Mouse (Mus musculus): ENCODE measurements at regions not wholly inside any gene's neighbourhood (a gene's known extent, or its start where the extent isn't known, plus 50 kb on each side); places are given as distances from the start of the nearest gene placed in this dataset.

DNA sequence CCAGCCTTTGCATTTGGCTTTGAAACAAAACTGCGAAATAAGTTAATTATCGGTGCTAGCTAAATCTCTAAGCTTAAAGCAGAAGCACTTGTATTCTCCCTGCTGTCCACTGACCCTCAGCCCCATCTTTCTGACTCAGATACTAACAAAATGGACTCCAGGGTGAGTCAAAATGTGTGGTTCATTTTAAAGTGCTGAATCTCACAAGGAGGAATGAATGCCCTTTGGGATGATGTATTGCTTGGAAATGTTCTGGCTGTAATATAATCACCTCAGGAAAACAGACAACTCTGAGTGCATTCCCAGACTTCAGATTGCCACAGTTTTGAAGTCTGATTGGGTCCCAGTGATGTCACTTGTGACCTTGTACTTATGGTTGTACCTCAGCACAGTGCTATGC lies 81.9 kb upstream of the Ankrd50 start:
- Histone ChIP-seq H3K9ac (ENCODE audit: low read length) (no peak overlapping the region), H3K4me1 (ENCODE audit: control insufficient read depth, insufficient read depth, low read length) (peaks cover 2% of the 10 kb centered on the region; the same call in 1 of the 2 replicates), H3K9me3 (ENCODE audit: control insufficient read depth, low read length) (no peaks in the 10 kb centered on the region), H3K36me3 (ENCODE audit: control insufficient read depth, insufficient read depth, low read length) (no peaks in the 10 kb centered on the region), H3K27me3 (ENCODE audit: control insufficient read depth, insufficient read depth, low read length) (no peaks in the 10 kb centered on the region), H3K27ac (ENCODE audit: low read depth, low read length) (no peak overlapping the region), H3K4me2 (ENCODE audit: low read depth) (no peak overlapping the region), H3K4me3 (ENCODE audit: low read depth, low read length) (no peak overlapping the region)
- DNase-seq (ENCODE audit: low spot score): no peak
- ATAC-seq (ENCODE audit: insufficient read depth, low FRiP score, low TSS enrichment): no peak
- WGBS: 93% methylated on average over 2 of the region's 2 CpGs

DNA sequence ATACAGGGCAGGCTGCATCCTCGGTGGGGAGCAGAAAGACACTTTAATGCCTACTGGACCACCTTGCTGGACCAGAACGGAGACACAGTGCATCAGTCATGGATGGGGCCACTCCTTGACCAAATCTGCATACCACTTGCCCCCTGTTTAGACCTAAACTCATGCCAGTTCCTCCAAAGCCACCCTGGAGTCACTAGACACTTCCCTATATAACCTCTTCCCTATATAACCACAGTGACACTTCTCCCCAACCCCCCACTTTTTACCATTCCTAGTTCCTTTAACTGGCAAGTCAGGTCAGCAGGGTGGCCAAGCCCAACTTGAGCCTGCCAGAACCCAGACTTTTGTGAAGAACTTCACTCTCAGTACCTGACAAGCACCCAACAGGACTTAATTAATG lies 80.2 kb upstream of the Ankrd50 start:
- Histone ChIP-seq H3K9ac (ENCODE audit: low read length) (no peak overlapping the region), H3K4me1 (ENCODE audit: control insufficient read depth, insufficient read depth, low read length) (peaks cover 2% of the 10 kb centered on the region; the same call in 1 of the 2 replicates), H3K27me3 (ENCODE audit: control insufficient read depth, insufficient read depth, low read length) (no peaks in the 10 kb centered on the region), H3K27ac (ENCODE audit: low read depth, low read length) (no peak overlapping the region), H3K36me3 (ENCODE audit: control insufficient read depth, insufficient read depth, low read length) (no peaks in the 10 kb centered on the region), H3K4me2 (ENCODE audit: low read depth) (no peak overlapping the region), H3K9me3 (ENCODE audit: control insufficient read depth, low read length) (no peaks in the 10 kb centered on the region), H3K4me3 (ENCODE audit: low read depth, low read length) (no peak overlapping the region)
- WGBS: 40% methylated on average over 2 of the region's 2 CpGs
- DNase-seq (ENCODE audit: low spot score): no peak
- ATAC-seq (ENCODE audit: insufficient read depth, low FRiP score, low TSS enrichment): no peak

DNA sequence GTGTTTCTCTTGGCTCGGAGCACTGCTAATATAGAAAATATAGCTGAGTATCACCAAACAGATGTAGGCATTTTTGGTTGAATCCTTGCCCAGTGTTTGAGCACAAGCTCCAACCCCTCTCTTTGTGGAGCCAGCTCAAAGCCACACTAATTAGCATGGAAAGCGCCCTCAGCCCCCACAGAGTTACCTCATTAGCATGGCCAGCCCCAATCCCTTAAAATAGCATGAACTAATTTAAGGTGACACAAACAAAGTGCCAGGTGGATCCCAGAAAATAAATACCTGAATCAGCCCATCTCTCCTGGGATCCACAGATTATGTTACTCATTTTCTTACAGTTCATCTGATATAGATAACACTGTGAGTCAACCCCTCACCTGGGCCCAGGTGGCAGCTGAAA lies 79.7 kb upstream of the Ankrd50 start:
- no peaks in the 10 kb centered on the region for H3K36me3 ChIP-seq (ENCODE audit: control insufficient read depth, insufficient read depth, low read length)
- H3K27me3 ChIP-seq (ENCODE audit: control insufficient read depth, insufficient read depth, low read length): no peaks in the 10 kb centered on the region
- ATAC-seq (ENCODE audit: insufficient read depth, low FRiP score, low TSS enrichment) (no peak), DNase-seq (ENCODE audit: low spot score) (no peak)
- H3K4me1 ChIP-seq (ENCODE audit: control insufficient read depth, insufficient read depth, low read length): peaks cover 2% of the 10 kb centered on the region; the same call in 1 of the 2 replicates
- H3K9ac ChIP-seq (ENCODE audit: low read length): no peak overlapping the region
- H3K4me3 ChIP-seq (ENCODE audit: low read depth, low read length): no peak overlapping the region
- H3K27ac ChIP-seq (ENCODE audit: low read depth, low read length): no peak overlapping the region
- H3K4me2 ChIP-seq (ENCODE audit: low read depth): no peak overlapping the region
- WGBS: 37% methylated on average over 2 of the region's 2 CpGs
- H3K9me3 ChIP-seq (ENCODE audit: control insufficient read depth, low read length): no peaks in the 10 kb centered on the region

DNA sequence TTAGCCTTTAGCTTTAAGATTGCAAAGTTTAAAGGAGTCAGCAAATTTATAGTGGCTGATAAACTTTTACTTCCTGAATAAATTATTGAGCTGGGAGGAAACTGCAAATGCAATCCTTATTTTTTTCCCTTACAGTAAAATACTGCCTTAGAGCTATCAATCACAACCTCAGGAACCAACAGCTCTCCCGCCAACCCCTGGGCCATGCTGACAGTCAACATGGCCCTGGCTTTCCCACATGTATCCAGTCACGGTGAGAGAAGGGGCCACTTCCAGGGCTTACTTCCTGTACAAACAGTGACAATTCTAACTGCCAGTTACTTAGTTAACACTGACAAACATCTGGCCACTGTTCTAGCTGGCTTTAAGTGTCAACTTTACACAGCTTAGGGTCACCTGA lies 76.5 kb upstream of the Ankrd50 start:
- no peak overlapping the region for H3K27ac ChIP-seq (ENCODE audit: low read depth, low read length)
- DNase-seq (ENCODE audit: low spot score) (no peak), ATAC-seq (ENCODE audit: insufficient read depth, low FRiP score, low TSS enrichment) (no peak)
- no peak overlapping the region for H3K9ac ChIP-seq (ENCODE audit: low read length)
- H3K4me3 ChIP-seq (ENCODE audit: low read depth, low read length): no peak overlapping the region
- no peak overlapping the region for H3K4me2 ChIP-seq (ENCODE audit: low read depth)
- H3K9me3 ChIP-seq (ENCODE audit: control insufficient read depth, low read length): no peaks in the 10 kb centered on the region
- H3K27me3 ChIP-seq (ENCODE audit: control insufficient read depth, insufficient read depth, low read length): no peaks in the 10 kb centered on the region
- H3K4me1 ChIP-seq (ENCODE audit: control insufficient read depth, insufficient read depth, low read length): no peaks in the 10 kb centered on the region
- H3K36me3 ChIP-seq (ENCODE audit: control insufficient read depth, insufficient read depth, low read length): no peaks in the 10 kb centered on the region
- 55% methylated on average over 2 of the region's 2 CpGs for WGBS

DNA sequence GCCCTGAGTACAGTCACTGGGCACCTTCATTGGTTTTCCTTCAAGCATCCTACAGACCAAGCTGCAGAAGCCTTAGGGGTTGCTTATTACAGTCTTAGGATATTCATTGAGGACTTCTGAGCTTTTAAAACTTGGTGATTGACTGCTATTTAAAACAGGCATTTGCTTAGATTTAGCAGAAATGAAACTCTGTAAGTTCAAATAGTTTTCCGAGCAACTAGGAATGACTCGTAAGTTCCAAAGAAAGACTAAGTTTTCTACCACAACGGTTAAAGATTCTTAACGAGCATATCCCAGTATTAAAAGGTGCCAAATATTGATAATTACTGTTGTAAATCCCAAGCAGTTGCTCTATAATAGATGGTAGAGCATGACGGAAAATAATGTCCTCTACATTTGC lies 71.3 kb upstream of the Ankrd50 start:
- no peak for ATAC-seq (ENCODE audit: insufficient read depth, low FRiP score, low TSS enrichment)
- no peaks in the 10 kb centered on the region for H3K27me3 ChIP-seq (ENCODE audit: control insufficient read depth, insufficient read depth, low read length)
- no peak for DNase-seq (ENCODE audit: low spot score)
- no peak overlapping the region for H3K4me3 ChIP-seq (ENCODE audit: low read depth, low read length)
- no peaks in the 10 kb centered on the region for H3K36me3 ChIP-seq (ENCODE audit: control insufficient read depth, insufficient read depth, low read length)
- H3K27ac ChIP-seq (ENCODE audit: low read depth, low read length): no peak overlapping the region
- no peak overlapping the region for H3K9ac ChIP-seq (ENCODE audit: low read length)
- WGBS: 95% methylated on average over 5 of the region's 5 CpGs
- no peak overlapping the region for H3K4me2 ChIP-seq (ENCODE audit: low read depth)
- H3K4me1 ChIP-seq (ENCODE audit: control insufficient read depth, insufficient read depth, low read length): no peaks in the 10 kb centered on the region
- H3K9me3 ChIP-seq (ENCODE audit: control insufficient read depth, low read length): no peaks in the 10 kb centered on the region

DNA sequence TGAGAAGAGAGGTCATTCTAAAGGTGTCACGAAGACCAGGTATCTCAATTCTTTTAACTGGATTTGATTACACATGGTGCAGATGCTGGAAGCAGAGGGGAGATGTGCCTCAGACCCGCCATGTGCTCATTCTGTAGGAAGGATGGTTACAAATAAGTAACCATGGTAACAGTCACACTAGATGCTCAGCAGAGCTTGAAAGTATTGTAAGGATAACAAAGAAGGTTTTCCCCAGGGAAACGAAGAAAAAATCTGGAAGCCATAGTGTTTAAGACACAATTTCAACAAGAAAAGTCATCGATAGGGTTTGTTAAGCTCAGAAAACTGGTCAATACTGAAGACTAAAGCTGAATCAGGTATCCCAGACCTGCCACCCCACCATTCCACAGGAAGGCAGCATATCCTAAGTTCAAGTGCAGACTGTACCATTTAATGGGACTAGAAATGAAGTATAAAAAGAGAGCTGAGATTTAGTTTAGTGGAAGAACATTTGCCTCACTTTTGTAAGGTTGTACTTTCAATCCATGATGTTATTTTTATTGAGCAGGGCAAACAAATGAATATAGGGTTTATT lies 68.9 kb upstream of the Ankrd50 start:
- no peak overlapping the region for H3K9ac ChIP-seq (ENCODE audit: low read length)
- H3K4me2 ChIP-seq (ENCODE audit: low read depth): no peak overlapping the region
- no peaks in the 10 kb centered on the region for H3K4me1 ChIP-seq (ENCODE audit: control insufficient read depth, insufficient read depth, low read length)
- no peaks in the 10 kb centered on the region for H3K9me3 ChIP-seq (ENCODE audit: control insufficient read depth, low read length)
- H3K27ac ChIP-seq (ENCODE audit: low read depth, low read length): no peak overlapping the region
- H3K36me3 ChIP-seq (ENCODE audit: control insufficient read depth, insufficient read depth, low read length): no peaks in the 10 kb centered on the region
- H3K27me3 ChIP-seq (ENCODE audit: control insufficient read depth, insufficient read depth, low read length): no peaks in the 10 kb centered on the region
- WGBS: 42% methylated on average over 4 of the region's 4 CpGs
- ATAC-seq (ENCODE audit: insufficient read depth, low FRiP score, low TSS enrichment) (peak; percentile 88), DNase-seq (ENCODE audit: low spot score) (no peak)
- H3K4me3 ChIP-seq (ENCODE audit: low read depth, low read length): no peak overlapping the region

DNA sequence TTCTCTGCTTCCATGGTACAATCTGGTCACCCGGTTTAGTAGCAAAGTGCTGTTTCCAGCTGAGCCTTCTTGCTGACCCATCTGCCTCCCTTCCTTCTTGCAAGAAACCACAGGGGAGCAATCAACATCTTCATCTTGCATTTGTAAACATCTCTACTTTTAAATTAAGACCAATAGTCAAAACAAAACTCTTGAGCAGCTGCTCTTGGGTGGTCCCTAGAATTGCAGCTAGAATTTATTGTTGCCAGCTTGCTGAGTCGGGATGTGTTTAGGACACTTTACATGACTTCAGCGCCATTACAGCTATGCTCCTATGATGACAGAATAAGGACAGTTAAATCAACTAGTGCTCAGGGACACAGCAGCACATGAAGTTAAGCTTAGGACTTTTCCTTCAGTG lies 62.4 kb upstream of the Ankrd50 start:
- 56% methylated on average over 3 of the region's 3 CpGs for WGBS
- Histone ChIP-seq H3K27ac (ENCODE audit: low read depth, low read length) (no peak overlapping the region), H3K9ac (ENCODE audit: low read length) (no peak overlapping the region), H3K4me2 (ENCODE audit: low read depth) (no peak overlapping the region), H3K36me3 (ENCODE audit: control insufficient read depth, insufficient read depth, low read length) (no peaks in the 10 kb centered on the region), H3K4me3 (ENCODE audit: low read depth, low read length) (no peak overlapping the region), H3K9me3 (ENCODE audit: control insufficient read depth, low read length) (no peaks in the 10 kb centered on the region), H3K4me1 (ENCODE audit: control insufficient read depth, insufficient read depth, low read length) (no peaks in the 10 kb centered on the region), H3K27me3 (ENCODE audit: control insufficient read depth, insufficient read depth, low read length) (no peaks in the 10 kb centered on the region)
- ATAC-seq (ENCODE audit: insufficient read depth, low FRiP score, low TSS enrichment): no peak
- no peak for DNase-seq (ENCODE audit: low spot score)

DNA sequence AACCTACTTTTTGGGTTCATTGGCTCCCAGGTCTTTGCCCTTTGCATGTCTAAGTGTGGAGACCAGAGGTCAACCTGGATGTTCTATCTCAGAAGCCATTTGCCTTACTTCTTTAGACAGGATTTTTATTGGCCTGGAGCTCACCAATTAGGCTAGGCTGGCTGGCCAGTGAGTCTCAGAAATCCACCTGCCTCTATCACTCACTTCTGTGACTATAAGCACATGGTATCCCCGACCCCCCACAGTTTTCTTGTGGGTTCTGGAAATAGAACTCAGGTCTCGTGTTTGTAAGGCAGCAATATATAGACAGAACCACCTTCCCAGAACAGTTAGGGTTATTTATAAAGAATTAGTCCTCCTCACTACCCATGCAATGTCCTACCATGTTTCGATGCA lies 60.9 kb upstream of the Ankrd50 start:
- H3K4me3 ChIP-seq (ENCODE audit: low read depth, low read length): no peak overlapping the region
- no peak overlapping the region for H3K9ac ChIP-seq (ENCODE audit: low read length)
- H3K9me3 ChIP-seq (ENCODE audit: control insufficient read depth, low read length): no peaks in the 10 kb centered on the region
- H3K4me1 ChIP-seq (ENCODE audit: control insufficient read depth, insufficient read depth, low read length): no peaks in the 10 kb centered on the region
- H3K27me3 ChIP-seq (ENCODE audit: control insufficient read depth, insufficient read depth, low read length): no peaks in the 10 kb centered on the region
- 83% methylated on average over 3 of the region's 3 CpGs for WGBS
- no peaks in the 10 kb centered on the region for H3K36me3 ChIP-seq (ENCODE audit: control insufficient read depth, insufficient read depth, low read length)
- no peak overlapping the region for H3K4me2 ChIP-seq (ENCODE audit: low read depth)
- ATAC-seq (ENCODE audit: insufficient read depth, low FRiP score, low TSS enrichment) (no peak), DNase-seq (ENCODE audit: low spot score) (no peak)
- no peak overlapping the region for H3K27ac ChIP-seq (ENCODE audit: low read depth, low read length)

DNA sequence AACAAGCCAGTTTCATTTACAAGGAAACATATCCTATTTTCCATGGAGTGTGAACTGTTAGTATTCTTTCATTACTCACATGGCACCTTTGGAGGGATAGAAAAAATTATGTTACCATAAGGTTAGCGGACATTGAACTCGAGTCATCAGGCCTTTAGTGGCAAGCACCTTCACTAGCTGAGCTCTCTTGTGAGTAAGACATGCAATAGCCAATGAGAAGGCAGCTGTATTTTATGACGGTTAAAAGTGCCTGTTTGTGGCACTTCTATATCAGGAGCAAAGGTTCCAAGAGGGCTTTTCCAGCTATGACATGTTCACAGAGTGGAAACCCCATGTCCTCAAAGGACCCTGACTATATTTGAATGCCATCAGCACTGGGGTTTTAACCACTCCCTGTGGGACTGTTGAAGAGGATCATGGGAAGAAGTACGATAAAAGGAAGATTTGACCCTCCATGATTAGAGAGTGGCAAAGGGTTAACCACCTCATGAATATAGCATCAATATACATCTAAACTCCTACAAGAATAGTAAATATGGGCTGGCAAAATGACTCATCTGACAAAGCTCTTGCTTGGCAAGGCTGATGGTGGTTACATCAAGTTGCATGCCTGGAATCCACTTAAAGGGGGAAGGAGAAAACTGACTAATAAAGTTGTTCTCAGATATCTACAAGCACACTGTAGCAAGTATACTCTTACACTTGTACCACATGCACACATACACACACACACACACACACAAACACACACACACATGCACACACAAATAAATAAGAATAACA lies 60.3 kb upstream of the Ankrd50 start:
- H3K27ac ChIP-seq (ENCODE audit: low read depth, low read length): no peak overlapping the region
- H3K4me1 ChIP-seq (ENCODE audit: control insufficient read depth, insufficient read depth, low read length): no peaks in the 10 kb centered on the region
- H3K9me3 ChIP-seq (ENCODE audit: control insufficient read depth, low read length): no peaks in the 10 kb centered on the region
- no peak overlapping the region for H3K4me3 ChIP-seq (ENCODE audit: low read depth, low read length)
- H3K4me2 ChIP-seq (ENCODE audit: low read depth): no peak overlapping the region
- no peak overlapping the region for H3K9ac ChIP-seq (ENCODE audit: low read length)
- ATAC-seq (ENCODE audit: insufficient read depth, low FRiP score, low TSS enrichment) (no peak), DNase-seq (ENCODE audit: low spot score) (no peak)
- H3K27me3 ChIP-seq (ENCODE audit: control insufficient read depth, insufficient read depth, low read length): no peaks in the 10 kb centered on the region
- 87% methylated on average over 4 of the region's 4 CpGs for WGBS
- H3K36me3 ChIP-seq (ENCODE audit: control insufficient read depth, insufficient read depth, low read length): no peaks in the 10 kb centered on the region

All from neural tube, embryonic 11.5 days (tissue).